Mouse (Mus musculus) embryonic fibroblast, embryonic 13.5 days (primary cell): ENCODE measurements around the gene Ngfr.

Source experiments
- CTCF ChIP-seq: IDR thresholded peaks from 2 replicates; pipeline ENCODE4 v1.5.1; 2011; ENCODE audit warnings: mild to moderate bottlenecking, control low read depth, low read length, moderate library complexity, borderline replicate concordance; ENCODE audit not compliant: insufficient read depth
- POLR2A ChIP-seq: IDR thresholded peaks from 2 replicates; pipeline ENCODE4 v1.6.1; 2011; ENCODE audit warnings: low read depth, mild to moderate bottlenecking, control low read depth, low read length, moderate library complexity

DNA sequence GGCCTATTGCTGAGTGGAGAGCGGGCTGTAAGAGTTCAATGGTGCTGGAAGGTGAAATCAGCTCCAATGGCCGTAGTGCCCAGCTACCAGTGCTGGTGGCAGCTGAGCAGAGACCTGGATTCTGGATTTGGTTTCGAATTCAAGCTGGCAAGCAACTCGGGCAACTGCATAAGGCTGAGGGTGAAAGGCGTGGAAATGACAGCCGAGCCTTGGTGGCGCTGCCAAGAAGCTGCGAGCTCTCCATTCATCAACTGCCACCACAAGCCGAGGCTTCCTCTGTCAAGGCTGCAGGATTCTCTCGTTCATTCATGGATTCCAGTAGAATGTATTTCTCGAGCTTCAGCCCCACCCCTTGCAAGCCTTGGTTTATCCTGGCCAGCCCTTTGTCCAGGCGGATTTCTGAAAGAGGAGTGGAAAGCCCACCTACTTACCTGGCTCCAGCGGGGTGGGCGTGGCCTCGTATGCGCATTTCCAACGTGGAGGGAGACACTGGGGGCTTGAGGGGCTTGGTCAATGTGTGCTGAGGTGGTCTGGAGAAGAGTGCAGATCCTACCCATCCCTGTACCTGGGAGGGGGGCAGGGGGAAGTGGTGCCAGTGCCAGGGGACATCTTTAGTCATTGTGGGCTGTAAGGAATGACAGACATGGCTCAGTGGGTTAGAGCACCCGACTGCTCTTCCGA, 30.4 kb upstream of the Ngfr start:
- no peak for TF ChIP-seq CTCF
- TF ChIP-seq POLR2A: no peak
